Mouse (Mus musculus) layer of hippocampus, adult 6 months (tissue): ENCODE measurements around the gene Grm3. TPM values are rescaled to one million over a fixed set of nuclear protein-coding genes. Genes with fewer than 3 reads are reported as not detected.

ENCODE experiments used
- long read RNA-seq, 2 experiments: library from polyadenylated mRNA; unstranded; transcript quantifications; one replicate each; pipeline ENCODE4 v2.0.0; 2019 to 2020
- polyA plus RNA-seq: library from polyadenylated mRNA; unstranded; fragments of <200 nt; fragmentation: Nextera tagmentation; gene quantifications from 2 replicates; pipeline ENCODE4 v1.2.3, GENCODE M21; 2021

The Grm3 gene
- 37.7 and 39.2 TPM in 2 replicates for polyA plus RNA-seq
- long read RNA-seq, experiment 1, transcript Grm3-201 (6 exons, 3,049 nt), result major isoform, 33 of 79 reads
- long read RNA-seq, experiment 1, partial matches to known transcripts, result 28 of 79 reads
- long read RNA-seq, experiment 1, other reads (novel, unspliced or antisense), result 18 of 79 reads
- long read RNA-seq, experiment 2, transcript Grm3-201 (6 exons, 3,049 nt), result major isoform, 158 of 181 reads
- long read RNA-seq, experiment 2, partial matches to known transcripts, result 12 of 181 reads
- long read RNA-seq, experiment 2, other reads (novel, unspliced or antisense), result 11 of 181 reads

DNA sequence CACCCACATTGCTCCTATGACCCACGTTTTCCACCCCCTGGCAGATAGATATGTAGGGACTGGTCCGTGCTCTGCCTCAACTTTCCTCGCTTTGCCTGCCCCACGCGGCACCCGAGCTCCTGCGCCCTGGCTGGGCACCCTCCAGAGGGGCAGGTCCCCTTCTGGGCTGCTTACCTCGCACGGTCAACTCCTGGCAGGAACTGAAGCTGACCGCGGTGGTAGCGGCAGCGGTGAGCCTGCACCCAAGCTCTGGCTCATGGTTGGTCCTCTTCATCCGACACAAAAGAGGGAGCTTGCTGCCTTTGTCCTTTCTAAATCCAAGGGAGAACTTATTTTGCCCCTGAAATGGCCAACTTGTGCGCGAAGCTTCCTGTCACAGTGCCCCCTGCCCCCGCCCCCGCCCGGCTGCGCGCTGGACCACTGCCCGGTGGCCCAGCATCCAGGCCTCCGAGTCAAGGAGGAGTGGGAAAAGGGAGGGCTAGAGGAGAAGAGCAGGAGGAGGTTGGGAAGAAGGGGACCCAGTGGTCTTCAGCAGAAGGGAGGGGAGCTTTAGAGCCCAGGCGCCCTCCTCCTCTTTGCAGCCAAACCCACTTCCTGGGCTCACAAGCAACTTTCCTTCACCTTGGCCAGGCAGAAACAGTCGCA is at the start of gene Grm3:
Gene Grm3, minus strand, starts transcription at position 215 of the 645 bp plus-strand sequence.

